Mouse (Mus musculus): ENCODE measurements around the gene Renbp.

- TF ChIP-seq POLR2A (IDR thresholded peaks at IDR 0.05; ENCODE audit: extremely low read depth, insufficient read depth, low read length) (no peak), CTCF (IDR thresholded peaks at IDR 0.05; ENCODE audit: extremely low read depth, insufficient read depth, low read length) (no peak)
Observed at GRCm38 (mm10) chrX:73916945-73917344, 13.7 kb downstream of the Renbp start.
